Mouse (Mus musculus) hindbrain, embryonic 16.5 days (tissue): ENCODE measurements at regions not wholly inside any gene's neighbourhood (a gene's known extent, or its start where the extent isn't known, plus 50 kb on each side); places are given as distances from the start of the nearest gene placed in this dataset.

ENCODE experiments used
- ATAC-seq: fragments of 200-750 bp; cut with Nextera tagmentation; 2 replicates; pipeline ENCODE4 v1.8.0; 2017; ENCODE audit warnings: moderate TSS enrichment, moderate library complexity
- H3K27ac ChIP-seq: fragments of 300-500 bp; sonication (generic); 2 replicates; pipeline ENCODE4 v1.5.1; 2014; ENCODE audit warnings: low read depth, mild to moderate bottlenecking, control low read depth, low read length, moderate library complexity
- H3K27me3 ChIP-seq: fragments of 300-500 bp; sonication (generic); replicated peaks from 2 replicates; pipeline ENCODE4 v1.6.1; 2014; ENCODE audit warnings: low read length; ENCODE audit not compliant: control insufficient read depth, insufficient read depth
- H3K36me3 ChIP-seq: fragments of 300-500 bp; sonication (generic); 2 replicates; pipeline ENCODE4 v1.6.1; 2014; ENCODE audit warnings: mild to moderate bottlenecking, low read length, moderate library complexity, mixed read lengths; ENCODE audit not compliant: control insufficient read depth, insufficient read depth
- H3K4me1 ChIP-seq: fragments of 300-500 bp; sonication (generic); 2 replicates; pipeline ENCODE4 v1.6.1; 2014; ENCODE audit warnings: low read depth, low read length; ENCODE audit not compliant: control insufficient read depth, insufficient read depth
- H3K4me2 ChIP-seq: fragments of 300-500 bp; sonication (generic); 2 replicates; pipeline ENCODE4 v1.6.1; 2014; ENCODE audit warnings: mild to moderate bottlenecking, low read length, control low read depth, moderate library complexity
- H3K4me3 ChIP-seq: fragments of 300-500 bp; sonication (generic); 2 replicates; pipeline ENCODE4 v1.5.1; 2014; ENCODE audit warnings: mild to moderate bottlenecking, low read length, control low read depth, moderate library complexity
- H3K9ac ChIP-seq: fragments of 300-500 bp; sonication (generic); 2 replicates; pipeline ENCODE4 v1.6.1; 2014; ENCODE audit warnings: low read depth, mild to moderate bottlenecking, control low read depth, low read length, moderate library complexity
- H3K9me3 ChIP-seq: fragments of 300-500 bp; sonication (generic); 2 replicates; pipeline ENCODE4 v1.6.1; 2014; ENCODE audit warnings: mild to moderate bottlenecking, low read length, moderate library complexity; ENCODE audit not compliant: control insufficient read depth
- WGBS: fragments of 180-500 bp; shearing (Covaris S2); extraction: QIAGEN DNeasy Blood & Tissue Kit; methylation state at CpG from one replicate; pipeline ENCODE4 v1.1.7; 2014; 5-methylcytosine and 5-hydroxymethylcytosine counted together

- Histone ChIP-seq H3K4me3 (no peak overlapping the region), H3K4me1 (no peaks in the 10 kb centered on the region; the same call in 1 of the 2 replicates), H3K9me3 (no peaks in the 10 kb centered on the region), H3K27me3 (no peaks in the 10 kb centered on the region), H3K9ac (no peak overlapping the region), H3K4me2 (peak overlapping the region; percentile 14; the same call in 1 of the 2 replicates), H3K27ac (peak overlapping the region; percentile 5; the same call in 1 of the 2 replicates), H3K36me3 (no peaks in the 10 kb centered on the region)
- 8% methylated on average over 10 of the region's 10 CpGs for WGBS
- ATAC-seq, result peak; percentile 61
Observed at GRCm38 (mm10) chr11:112839721-112840494, 57.9 kb downstream of the Sox9 start.

GRCm38 (mm10) chr11:112840495-112840828 lies 58.4 kb downstream of the Sox9 start:
- no peaks in the 10 kb centered on the region; the same call in 1 of the 2 replicates for H3K4me1 ChIP-seq
- peak; percentile 67; the same call in 1 of the 2 replicates for ATAC-seq
- H3K9ac ChIP-seq, result no peak overlapping the region
- no peaks in the 10 kb centered on the region for H3K27me3 ChIP-seq
- peak overlapping the region; percentile 14; the same call in 1 of the 2 replicates for H3K4me2 ChIP-seq
- H3K9me3 ChIP-seq, result no peaks in the 10 kb centered on the region
- WGBS, result 14% methylated on average over 10 of the region's 10 CpGs
- H3K27ac ChIP-seq, result peak overlapping the region; percentile 5; the same call in 1 of the 2 replicates
- H3K36me3 ChIP-seq, result no peaks in the 10 kb centered on the region
- no peak overlapping the region for H3K4me3 ChIP-seq

- Histone ChIP-seq H3K4me3 (no peak overlapping the region), H3K9me3 (no peaks in the 10 kb centered on the region), H3K27ac (no peak overlapping the region), H3K4me2 (no peak overlapping the region), H3K4me1 (no peaks in the 10 kb centered on the region), H3K27me3 (no peaks in the 10 kb centered on the region), H3K36me3 (no peaks in the 10 kb centered on the region), H3K9ac (no peak overlapping the region)
- 63% methylated on average over 8 of the region's 8 CpGs for WGBS
- no peak for ATAC-seq
Observed at GRCm38 (mm10) chr11:112844258-112844901, 62.4 kb downstream of the Sox9 start.

- Histone ChIP-seq H3K27me3 (no peaks in the 10 kb centered on the region), H3K4me2 (no peak overlapping the region), H3K36me3 (no peaks in the 10 kb centered on the region), H3K9me3 (no peaks in the 10 kb centered on the region), H3K4me1 (no peaks in the 10 kb centered on the region), H3K4me3 (no peak overlapping the region), H3K9ac (no peak overlapping the region), H3K27ac (no peak overlapping the region)
- 96% methylated on average over 2 of the region's 2 CpGs for WGBS
- ATAC-seq, result no peak
Observed at GRCm38 (mm10) chr11:112847146-112847545, 65.1 kb downstream of the Sox9 start.

GRCm38 (mm10) chr11:112847851-112848250 lies 65.8 kb downstream of the Sox9 start:
- no peaks in the 10 kb centered on the region for H3K27me3 ChIP-seq
- ATAC-seq, result no peak
- no peak overlapping the region for H3K27ac ChIP-seq

GRCm38 (mm10) chr11:112849974-112850373 lies 68.0 kb downstream of the Sox9 start:
- Histone ChIP-seq H3K4me1 (no peaks in the 10 kb centered on the region), H3K9ac (no peak overlapping the region), H3K36me3 (no peaks in the 10 kb centered on the region), H3K4me3 (no peak overlapping the region), H3K27me3 (no peaks in the 10 kb centered on the region), H3K9me3 (no peaks in the 10 kb centered on the region), H3K27ac (no peak overlapping the region), H3K4me2 (no peak overlapping the region)
- 82% methylated on average over 5 of the region's 5 CpGs for WGBS
- no peak for ATAC-seq

More at GRCm38 (mm10) chr11:112847851-112848250, 65.8 kb downstream of the Sox9 start:
- H3K4me1 ChIP-seq, result no peaks in the 10 kb centered on the region
- H3K9me3 ChIP-seq, result no peaks in the 10 kb centered on the region
- H3K36me3 ChIP-seq, result no peaks in the 10 kb centered on the region
- no peak overlapping the region for H3K9ac ChIP-seq
- WGBS, result 81% methylated on average over 3 of the region's 3 CpGs
- H3K4me2 ChIP-seq, result no peak overlapping the region
- no peak overlapping the region for H3K4me3 ChIP-seq

- no peak for ATAC-seq
- 85% methylated on average over 13 of the region's 13 CpGs for WGBS
Observed at GRCm38 (mm10) chr11:112850532-112851272, 68.7 kb downstream of the Sox9 start.

GRCm38 (mm10) chr11:112851321-112851720 lies 69.3 kb downstream of the Sox9 start:
- Histone ChIP-seq H3K9me3 (no peaks in the 10 kb centered on the region), H3K36me3 (no peaks in the 10 kb centered on the region), H3K27me3 (no peaks in the 10 kb centered on the region), H3K9ac (no peak overlapping the region), H3K4me2 (no peak overlapping the region), H3K27ac (no peak overlapping the region), H3K4me3 (no peak overlapping the region), H3K4me1 (no peaks in the 10 kb centered on the region)
- WGBS, result 89% methylated on average over 9 of the region's 9 CpGs
- ATAC-seq, result no peak

More at GRCm38 (mm10) chr11:112850532-112851272, 68.7 kb downstream of the Sox9 start:
- H3K9me3 ChIP-seq, result no peaks in the 10 kb centered on the region
- no peak overlapping the region for H3K4me3 ChIP-seq
- no peak overlapping the region for H3K4me2 ChIP-seq
- no peak overlapping the region for H3K27ac ChIP-seq
- H3K27me3 ChIP-seq, result no peaks in the 10 kb centered on the region
- no peaks in the 10 kb centered on the region for H3K36me3 ChIP-seq
- H3K9ac ChIP-seq, result no peak overlapping the region
- no peaks in the 10 kb centered on the region for H3K4me1 ChIP-seq

GRCm38 (mm10) chr11:112855975-112856374 lies 74.0 kb downstream of the Sox9 start:
- Histone ChIP-seq H3K9me3 (peaks cover 3% of the 10 kb centered on the region), H3K36me3 (no peaks in the 10 kb centered on the region), H3K9ac (no peak overlapping the region), H3K27ac (no peak overlapping the region), H3K4me3 (no peak overlapping the region), H3K27me3 (no peaks in the 10 kb centered on the region), H3K4me1 (0 out of 2 replicates have a peak, but pooled peaks cover 5% of the 10 kb centered on the region), H3K4me2 (no peak overlapping the region)
- WGBS, result 55% methylated on average over 5 of the region's 5 CpGs
- ATAC-seq, result no peak
